Mouse (Mus musculus) kidney, embryonic 16.5 days (tissue): Measurements from ENCODE around the gene Cdh26. TPM values are rescaled to one million over a fixed set of nuclear protein-coding genes. Genes with fewer than 3 reads are reported as not detected.
A peak's percentile ranks its signal among the peaks of the same experiment; 100 is the strongest.

Source experiments
- ATAC-seq: fragments of 200-750 bp; cut with Nextera tagmentation; 2 replicates; pipeline ENCODE4 v1.8.0; 2017; ENCODE audit warnings: moderate TSS enrichment; ENCODE audit not compliant: low FRiP score, low TSS enrichment
- H3K27ac ChIP-seq: fragments of 300-500 bp; sonication (generic); 2 replicates; pipeline ENCODE4 v1.5.1; 2014; ENCODE audit warnings: low read length
- H3K27me3 ChIP-seq: fragments of 300-500 bp; sonication (generic); 2 replicates; pipeline ENCODE4 v1.6.1; 2014; ENCODE audit warnings: low read length, control low read depth, mixed read lengths; ENCODE audit not compliant: insufficient read depth
- H3K36me3 ChIP-seq: fragments of 300-500 bp; sonication (generic); 2 replicates; pipeline ENCODE4 v1.6.1; 2014; ENCODE audit warnings: low read length, control low read depth, mixed read lengths; ENCODE audit not compliant: insufficient read depth
- H3K4me1 ChIP-seq: fragments of 300-500 bp; sonication (generic); 2 replicates; pipeline ENCODE4 v1.6.1; 2014; ENCODE audit warnings: low read length, control low read depth, mixed read lengths; ENCODE audit not compliant: insufficient read depth
- H3K4me2 ChIP-seq: fragments of 300-500 bp; sonication (generic); replicated peaks from 2 replicates; pipeline ENCODE4 v1.6.1; 2014; ENCODE audit warnings: low read depth, low read length
- H3K4me3 ChIP-seq: fragments of 300-500 bp; sonication (generic); 2 replicates; pipeline ENCODE4 v1.5.1; 2014; ENCODE audit warnings: mild to moderate bottlenecking, low read length
- H3K9ac ChIP-seq: fragments of 300-500 bp; sonication (generic); replicated peaks from 2 replicates; pipeline ENCODE4 v1.6.1; 2014; ENCODE audit warnings: low read length
- H3K9me3 ChIP-seq: fragments of 300-500 bp; sonication (generic); 2 replicates; pipeline ENCODE4 v1.6.1; 2016; ENCODE audit warnings: low read length, control low read depth
- WGBS: fragments of 180-500 bp; shearing (Covaris S2); extraction: QIAGEN DNeasy Blood & Tissue Kit; methylation state at CpG from one replicate; pipeline ENCODE4 v1.1.7; 2014; 5-methylcytosine and 5-hydroxymethylcytosine counted together
- polyA plus RNA-seq: library from polyadenylated mRNA; unstranded; fragments of >200 nt; fragmentation: Nextera tagmentation; extraction: Ambion mirVana; gene quantifications from 2 replicates; pipeline ENCODE4 v1.2.1, GENCODE M21; 2015

Gene Cdh26
- polyA plus RNA-seq, 1 experiment from 2014 or later = 0.52 TPM

GRCm38 (mm10) chr2:178415150-178415448 is 15.2 kb upstream of the Cdh26 start:
- H3K9me3 ChIP-seq = no peaks in the 10 kb centered on the region
- peak overlapping the region; percentile 93 for H3K4me2 ChIP-seq
- H3K36me3 ChIP-seq = peaks cover 5% of the 10 kb centered on the region; the same call in 1 of the 2 replicates
- WGBS = 19% methylated on average over 3 of the region's 3 CpGs
- peaks cover 26% of the 10 kb centered on the region; the same call in 1 of the 2 replicates for H3K4me1 ChIP-seq
- peak overlapping the region; percentile 72; the same call in 1 of the 2 replicates for H3K9ac ChIP-seq
- ATAC-seq = no peak; the same call in 1 of the 2 replicates
- peak overlapping the region; percentile 56; the same call in 1 of the 2 replicates for H3K27ac ChIP-seq
- H3K4me3 ChIP-seq = peak overlapping the region; percentile 58
- H3K27me3 ChIP-seq = 0 out of 2 replicates have a peak, but pooled peaks cover 3% of the 10 kb centered on the region

- no peak overlapping the region for H3K4me3 ChIP-seq
- H3K4me1 ChIP-seq = peaks cover 26% of the 10 kb centered on the region; the same call in 1 of the 2 replicates
- no peak for ATAC-seq
- no peak overlapping the region for H3K27ac ChIP-seq
- H3K9ac ChIP-seq = no peak overlapping the region
- peaks cover 5% of the 10 kb centered on the region; the same call in 1 of the 2 replicates for H3K36me3 ChIP-seq
- 62% methylated on average over 13 of the region's 13 CpGs for WGBS
- H3K27me3 ChIP-seq = 0 out of 2 replicates have a peak, but pooled peaks cover 3% of the 10 kb centered on the region
- no peaks in the 10 kb centered on the region for H3K9me3 ChIP-seq
- H3K4me2 ChIP-seq = no peak overlapping the region
Measured at GRCm38 (mm10) chr2:178416427-178416826, 13.9 kb upstream of the Cdh26 start.

- H3K4me2 ChIP-seq = no peak overlapping the region
- no peaks in the 10 kb centered on the region for H3K9me3 ChIP-seq
- H3K27me3 ChIP-seq = 0 out of 2 replicates have a peak, but pooled peaks cover 3% of the 10 kb centered on the region
- H3K4me1 ChIP-seq = peaks cover 30% of the 10 kb centered on the region; the same call in 1 of the 2 replicates
- peaks cover 5% of the 10 kb centered on the region; the same call in 1 of the 2 replicates for H3K36me3 ChIP-seq
- 58% methylated on average over 4 of the region's 4 CpGs for WGBS
- H3K4me3 ChIP-seq = no peak overlapping the region
- H3K9ac ChIP-seq = no peak overlapping the region
- no peak overlapping the region for H3K27ac ChIP-seq
- ATAC-seq = no peak
Measured at GRCm38 (mm10) chr2:178416970-178417369, 13.4 kb upstream of the Cdh26 start.

GRCm38 (mm10) chr2:178420576-178420975 is 9.8 kb upstream of the Cdh26 start:
- Histone ChIP-seq H3K9me3 (no peaks in the 10 kb centered on the region), H3K4me1 (peaks cover 10% of the 10 kb centered on the region; the same call in 1 of the 2 replicates), H3K4me2 (no peak overlapping the region), H3K9ac (no peak overlapping the region), H3K27ac (no peak overlapping the region), H3K27me3 (no peaks in the 10 kb centered on the region), H3K4me3 (no peak overlapping the region), H3K36me3 (peaks cover 5% of the 10 kb centered on the region; the same call in 1 of the 2 replicates)
- 90% methylated on average over 9 of the region's 9 CpGs for WGBS
- ATAC-seq = 0 out of 2 replicates have a peak, but pooled peaks have one; percentile 21

- Histone ChIP-seq H3K4me1 (peaks cover 7% of the 10 kb centered on the region; the same call in 1 of the 2 replicates), H3K27ac (no peak overlapping the region; the same call in 1 of the 2 replicates), H3K9ac (no peak overlapping the region), H3K4me3 (no peak overlapping the region), H3K27me3 (no peaks in the 10 kb centered on the region), H3K9me3 (no peaks in the 10 kb centered on the region), H3K36me3 (peaks cover 5% of the 10 kb centered on the region; the same call in 1 of the 2 replicates), H3K4me2 (no peak overlapping the region)
- 58% methylated on average over 5 of the region's 6 CpGs for WGBS
- ATAC-seq = no peak
Measured at GRCm38 (mm10) chr2:178421603-178422002, 8.7 kb upstream of the Cdh26 start.

GRCm38 (mm10) chr2:178422186-178422585 is 8.1 kb upstream of the Cdh26 start:
- H3K9me3 ChIP-seq = no peaks in the 10 kb centered on the region
- H3K9ac ChIP-seq = no peak overlapping the region
- ATAC-seq = no peak
- peaks cover 5% of the 10 kb centered on the region; the same call in 1 of the 2 replicates for H3K36me3 ChIP-seq
- H3K27me3 ChIP-seq = no peaks in the 10 kb centered on the region
- 28% methylated on average over 3 of the region's 3 CpGs for WGBS
- H3K4me2 ChIP-seq = no peak overlapping the region
- H3K27ac ChIP-seq = no peak overlapping the region; the same call in 1 of the 2 replicates
- H3K4me1 ChIP-seq = peaks cover 7% of the 10 kb centered on the region; the same call in 1 of the 2 replicates
- no peak overlapping the region for H3K4me3 ChIP-seq

GRCm38 (mm10) chr2:178423223-178423622 is 7.1 kb upstream of the Cdh26 start:
- H3K4me1 ChIP-seq = peaks cover 7% of the 10 kb centered on the region; the same call in 1 of the 2 replicates
- H3K9me3 ChIP-seq = no peaks in the 10 kb centered on the region
- no peak overlapping the region for H3K9ac ChIP-seq
- no peak overlapping the region for H3K4me3 ChIP-seq
- ATAC-seq = no peak
- WGBS = 68% methylated on average over 5 of the region's 5 CpGs
- H3K27ac ChIP-seq = no peak overlapping the region
- no peaks in the 10 kb centered on the region for H3K27me3 ChIP-seq
- H3K4me2 ChIP-seq = no peak overlapping the region
- no peaks in the 10 kb centered on the region for H3K36me3 ChIP-seq

- H3K4me3 ChIP-seq = no peak overlapping the region
- H3K27me3 ChIP-seq = no peaks in the 10 kb centered on the region
- no peaks in the 10 kb centered on the region for H3K9me3 ChIP-seq
- H3K4me1 ChIP-seq = peaks cover 9% of the 10 kb centered on the region
- no peak overlapping the region for H3K27ac ChIP-seq
- WGBS = 42% methylated on average over 4 of the region's 4 CpGs
- no peak for ATAC-seq
- no peak overlapping the region for H3K9ac ChIP-seq
- H3K4me2 ChIP-seq = no peak overlapping the region
- H3K36me3 ChIP-seq = no peaks in the 10 kb centered on the region
Measured at GRCm38 (mm10) chr2:178426229-178426628, 4.1 kb upstream of the Cdh26 start.

- Histone ChIP-seq H3K36me3 (no peaks in the 10 kb centered on the region), H3K9me3 (no peaks in the 10 kb centered on the region), H3K4me2 (no peak overlapping the region), H3K27ac (no peak overlapping the region), H3K4me3 (no peak overlapping the region), H3K9ac (no peak overlapping the region), H3K4me1 (peaks cover 8% of the 10 kb centered on the region), H3K27me3 (no peaks in the 10 kb centered on the region)
- WGBS = 81% methylated on average over 5 of the region's 5 CpGs
- ATAC-seq = no peak
Measured at GRCm38 (mm10) chr2:178427181-178427580, 3.1 kb upstream of the Cdh26 start.

- 79% methylated on average over 9 of the region's 9 CpGs for WGBS
- Histone ChIP-seq H3K4me2 (no peak overlapping the region), H3K9me3 (no peaks in the 10 kb centered on the region), H3K27me3 (no peaks in the 10 kb centered on the region), H3K4me3 (no peak overlapping the region), H3K27ac (no peak overlapping the region), H3K36me3 (no peaks in the 10 kb centered on the region), H3K9ac (no peak overlapping the region), H3K4me1 (peaks cover 7% of the 10 kb centered on the region)
- no peak for ATAC-seq
Measured at GRCm38 (mm10) chr2:178428183-178428582, 2.1 kb upstream of the Cdh26 start.
